Mouse (Mus musculus) layer of hippocampus, postnatal 10 days (tissue): ENCODE data around the gene Ifi27l2a. TPM values are rescaled to one million over a fixed set of nuclear protein-coding genes. Genes with fewer than 3 reads are reported as not detected.

Source experiments
- DNase-seq, 2 experiments: peaks; one replicate each; pipeline ENCODE4 v3.0.0; 2021; ENCODE audit warnings: low spot score in 2 of 2
- total RNA-seq, 2 experiments: library from RNA; stranded (reverse); gene quantifications; 2 replicates each; pipeline ENCODE4 v1.2.3; 2021

Gene Ifi27l2a
- total RNA-seq, 2 experiments from 2014 or later = 3.9 to 4.0 TPM

DNA sequence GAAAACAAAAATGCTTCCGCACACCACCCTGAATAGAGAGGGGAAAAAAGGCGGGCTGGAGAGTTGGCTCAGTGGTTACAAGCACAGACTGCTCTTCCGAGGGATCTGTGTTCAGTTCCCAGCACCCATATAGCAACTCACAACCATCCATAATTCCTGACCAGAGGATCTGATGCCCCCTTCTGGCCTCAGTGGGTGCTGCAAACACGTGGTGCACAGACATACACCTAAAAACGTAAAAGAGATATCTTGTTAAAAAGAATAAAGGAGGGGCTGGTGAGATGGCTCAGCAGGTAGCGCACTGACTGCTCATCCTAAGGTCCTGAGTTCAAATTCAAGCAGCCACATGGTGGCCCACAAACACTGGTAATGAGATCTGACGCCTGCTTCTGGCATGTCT, 16.8 kb downstream of the Ifi27l2a start:
- no peak for DNase-seq

DNA sequence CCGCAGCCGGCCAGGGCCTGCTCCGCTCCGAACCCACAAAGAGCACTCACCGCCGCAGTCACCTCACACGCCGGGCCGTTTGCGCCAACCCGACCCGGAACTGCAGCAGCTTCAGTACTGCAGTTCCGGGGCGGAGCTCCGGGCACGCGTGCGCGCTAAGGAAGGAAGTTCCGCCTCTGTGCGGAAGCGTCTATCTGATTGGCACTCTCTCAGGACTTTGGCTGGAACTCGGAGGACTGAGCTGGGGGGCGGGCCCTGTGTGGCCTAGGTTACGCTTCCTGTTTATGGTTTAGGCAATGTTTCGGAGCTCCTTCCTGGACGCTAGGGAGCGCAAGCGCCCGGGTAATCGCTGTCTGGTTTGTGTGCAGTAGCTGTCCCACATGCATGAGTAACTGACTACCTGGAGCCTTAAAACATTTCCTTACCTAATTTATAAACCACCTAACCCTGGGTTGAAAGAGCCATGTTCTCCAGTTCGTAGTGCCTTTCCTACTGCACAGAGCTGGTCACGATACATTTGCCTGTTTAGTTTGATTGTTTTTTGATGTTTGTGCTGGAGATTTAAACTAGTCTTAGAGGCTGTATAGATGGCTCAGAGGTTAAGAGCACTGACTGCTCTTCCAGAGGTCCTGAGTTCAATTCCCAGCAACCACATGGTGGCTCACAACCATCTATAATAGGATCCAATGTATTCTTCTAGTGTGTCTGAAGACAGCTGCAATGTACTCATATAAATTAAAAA, 17.6 kb downstream of the Ifi27l2a start, which contains the start of gene Ddx24:
TSS of gene Ddx24 (minus strand) at position 102 of the 742 bp plus-strand sequence.
- peak; percentile 96 to 97 for DNase-seq

DNA sequence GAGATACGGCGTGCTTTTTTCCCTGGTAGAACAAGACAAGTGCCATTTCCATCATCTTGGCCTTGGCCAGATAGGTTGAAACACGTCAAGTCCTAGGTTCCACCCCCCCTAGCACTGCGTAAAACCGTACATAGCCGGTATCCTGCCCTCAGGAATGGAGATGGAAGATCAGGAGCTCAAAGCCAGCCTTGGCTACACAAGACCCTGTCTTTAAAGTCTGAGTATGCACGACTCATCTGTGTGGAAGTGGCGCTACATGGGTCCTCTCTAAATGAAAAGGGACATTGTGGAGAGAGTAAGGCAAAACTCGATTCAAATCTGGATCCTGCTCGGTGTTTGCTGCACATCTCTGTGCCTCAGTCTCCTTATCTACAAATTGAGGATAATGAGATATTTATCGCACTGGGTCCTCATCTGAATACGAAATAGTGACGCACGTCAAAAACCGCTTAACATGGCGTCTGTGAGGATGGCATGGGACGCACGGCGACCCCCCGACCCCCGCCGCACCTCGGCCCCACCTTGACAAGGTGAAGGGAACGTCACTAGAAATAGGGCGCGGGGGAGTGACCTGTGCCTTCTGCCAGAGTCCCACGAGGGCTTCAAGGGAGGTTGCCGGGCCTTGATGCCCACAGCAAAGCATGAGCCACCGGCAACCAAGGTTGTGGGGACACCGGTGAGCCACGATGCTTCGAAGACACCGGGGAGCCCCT, 18.3 kb downstream of the Ifi27l2a start:
- no peak for DNase-seq

DNA sequence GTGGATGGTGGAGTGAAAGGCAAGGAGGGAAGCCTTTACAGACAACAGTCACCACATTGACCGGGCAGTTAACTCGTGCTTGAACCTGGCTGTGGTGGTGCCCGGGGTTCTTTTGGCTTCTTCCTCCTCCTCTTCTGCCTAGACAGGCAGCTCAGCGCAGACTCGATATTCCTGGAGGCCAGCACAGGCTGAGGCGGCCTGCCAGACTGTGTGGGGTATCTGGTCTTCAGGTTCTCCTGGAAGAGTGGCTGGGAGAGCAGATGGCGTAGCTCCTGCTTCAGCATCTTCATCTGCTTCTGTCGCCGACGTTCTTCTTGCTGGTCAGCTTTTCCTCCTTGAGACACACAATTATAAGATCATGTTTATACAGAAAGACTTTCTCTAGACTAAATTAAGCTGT, 35.3 kb downstream of the Ifi27l2a start:
- DNase-seq = peak in 1 of 2 experiments; percentile 22

DNA sequence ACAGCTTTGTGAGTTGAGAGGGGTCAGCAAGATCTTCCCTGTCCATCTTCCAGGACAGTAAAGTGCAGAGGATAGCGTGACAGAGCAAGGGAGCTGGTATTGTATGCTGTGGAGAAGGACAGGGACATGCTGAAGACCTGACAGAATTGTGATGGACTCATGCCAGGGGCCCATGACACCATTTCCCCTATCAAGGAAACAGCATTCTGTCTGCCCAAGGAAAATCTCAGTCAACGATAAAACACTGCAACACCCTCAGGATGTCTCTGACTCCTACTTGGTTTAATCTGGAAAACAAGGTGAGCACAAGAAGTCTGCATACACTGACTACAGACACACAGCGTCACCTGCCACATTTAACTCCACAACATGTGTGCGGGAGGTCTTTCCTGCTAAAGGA, 35.8 kb downstream of the Ifi27l2a start, which contains the start of gene 9330161L09Rik:
TSS of gene 9330161L09Rik (minus strand) at position 101 of the 400 bp plus-strand sequence.
- no peak for DNase-seq

DNA sequence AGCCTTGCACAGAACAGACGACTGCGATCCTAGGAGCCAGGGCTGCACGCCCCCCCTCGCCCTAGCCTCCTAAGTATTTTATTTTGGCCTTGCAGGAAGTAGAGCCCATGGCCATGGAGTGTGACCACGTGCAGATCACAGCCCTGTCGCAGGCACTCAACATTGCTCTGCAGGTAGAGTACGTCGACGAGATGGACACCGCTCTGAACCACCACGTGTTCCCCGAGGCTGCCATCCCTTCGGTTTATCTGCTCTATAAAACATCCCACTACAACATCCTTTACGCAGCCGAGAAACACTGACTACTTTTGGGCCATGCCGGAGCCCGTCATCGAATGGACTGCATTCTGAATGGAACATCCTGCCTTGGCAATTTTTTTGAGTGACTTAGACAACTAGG, 39.3 kb downstream of the Ifi27l2a start:
- DNase-seq = no peak

DNA sequence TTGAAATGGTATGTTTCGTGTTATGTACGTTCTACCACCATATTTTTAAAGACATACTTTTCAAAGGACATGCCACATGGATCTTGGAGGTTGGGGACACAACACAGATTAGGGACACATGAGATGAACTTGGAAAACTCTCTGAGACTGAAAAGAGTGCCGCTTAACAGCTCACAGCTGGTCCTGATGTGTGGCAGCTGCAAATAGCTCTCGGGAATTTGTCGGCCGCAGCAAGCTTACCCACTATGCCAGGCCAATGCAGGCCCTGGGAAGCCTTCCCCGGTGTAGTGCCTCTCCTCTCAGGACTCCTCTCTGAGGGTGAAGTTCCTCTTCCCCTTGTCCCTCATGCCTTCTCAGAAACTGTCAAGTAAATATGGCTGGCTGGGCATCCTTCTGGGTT, 46.7 kb downstream of the Ifi27l2a start:
- no peak for DNase-seq

DNA sequence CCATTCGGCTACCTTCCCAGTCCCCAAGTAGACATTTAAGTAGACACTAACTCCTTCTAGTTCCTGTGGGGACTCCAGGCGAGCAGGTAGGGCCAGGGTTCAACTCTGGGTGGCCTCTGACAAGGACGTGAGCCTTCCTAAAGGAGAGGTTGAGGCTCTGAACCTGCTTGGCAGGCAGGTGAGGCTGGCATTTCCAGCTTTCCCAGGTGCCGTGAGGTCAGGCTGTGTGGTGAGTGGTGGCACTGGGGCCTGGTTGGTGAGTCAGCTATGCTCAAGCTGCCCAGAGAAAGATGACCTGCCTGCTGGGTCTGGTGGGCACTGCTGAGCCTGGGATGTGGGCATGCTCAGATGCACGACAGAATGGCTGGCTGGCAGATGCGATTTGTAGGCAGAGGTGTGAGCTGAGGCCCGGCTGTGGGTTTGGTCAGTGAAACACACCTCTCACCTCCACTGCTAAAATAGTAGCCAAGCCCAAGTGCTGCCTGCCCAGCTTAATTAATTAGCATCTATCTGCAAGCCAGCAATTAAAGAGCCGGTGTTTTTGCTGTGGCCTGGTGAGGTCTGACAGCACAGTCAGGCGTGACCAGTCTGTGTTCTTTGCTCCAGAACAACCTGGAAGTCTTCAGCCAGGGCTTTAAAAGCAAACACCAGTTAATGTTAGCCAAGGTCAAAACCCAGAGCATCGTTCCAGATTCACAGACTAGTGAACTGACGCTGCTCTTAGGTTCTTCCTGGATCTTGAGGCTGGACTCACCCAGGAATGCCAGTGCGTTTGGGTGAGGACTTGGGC, 47.8 kb downstream of the Ifi27l2a start:
- DNase-seq = no peak

DNA sequence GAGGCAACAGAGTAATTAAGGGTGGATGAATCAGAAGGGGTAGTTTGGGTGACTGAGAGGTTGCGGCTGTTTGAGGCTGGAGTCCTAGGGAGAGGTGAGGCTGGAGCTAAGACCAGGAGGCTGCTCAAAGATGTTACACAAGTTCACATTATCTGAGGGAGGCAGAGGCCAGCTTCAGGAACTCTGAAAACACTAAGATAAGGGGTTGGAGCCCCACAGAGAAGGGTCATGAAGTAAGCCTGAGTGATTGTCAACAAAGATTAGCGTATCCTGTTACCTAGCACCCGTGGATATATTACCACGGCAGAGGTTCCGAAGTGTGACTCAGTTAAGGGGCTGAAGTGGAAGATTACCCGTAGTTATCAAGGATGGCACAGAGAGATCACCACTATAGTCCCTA, 50.0 kb downstream of the Ifi27l2a start:
- DNase-seq = no peak

Other genes with a start within 250 kb of the Ifi27l2a start
- gene Prima1, start 201.5 kb downstream of the Ifi27l2a start, total RNA-seq = 1 to 10 TPM; 1.0 to 1.9 TPM
- 1 to 10 TPM; 3.4 to 4.1 TPM for gene Fam181a, start 132.7 kb downstream of the Ifi27l2a start, total RNA-seq
- 1 to 10 TPM; 1.8 to 2.6 TPM for gene Asb2, start 87.7 kb downstream of the Ifi27l2a start, total RNA-seq
- gene Otub2, start 55.0 kb downstream of the Ifi27l2a start, total RNA-seq = 10 to 100 TPM; 32.5 to 33.5 TPM
- 1 to 10 TPM; 2.5 to 2.8 TPM for gene 9330161L09Rik, start 35.9 kb downstream of the Ifi27l2a start, total RNA-seq
- gene Ddx24, start 17.9 kb downstream of the Ifi27l2a start, total RNA-seq = 100 to 1,000 TPM; 163 to 172 TPM
- 10 to 100 TPM; 41.7 to 46.5 TPM for gene Ifi27, start 9.5 kb downstream of the Ifi27l2a start, total RNA-seq
- gene Ifi27l2b, start 13.5 kb upstream of the Ifi27l2a start, total RNA-seq = not detected
- gene Ppp4r4, start 88.6 kb upstream of the Ifi27l2a start, total RNA-seq = 10 to 100 TPM; 25.3 to 27.0 TPM
- gene Serpina10, start 187.8 kb upstream of the Ifi27l2a start, total RNA-seq = not detected
- gene Serpina6, start 213.5 kb upstream of the Ifi27l2a start, total RNA-seq = not detected
- not detected for gene Serpina16, start 232.5 kb upstream of the Ifi27l2a start, total RNA-seq